Mouse (Mus musculus): ENCODE results near the gene Hivep3.

GRCm38 (mm10) chr4:120069582-120069980 is 336.0 kb downstream of the Hivep3 start:
- TF ChIP-seq CTCF (IDR thresholded peaks at IDR 0.05; ENCODE audit: borderline replicate concordance, control insufficient read depth, extremely low read depth, insufficient read depth, low read length, poor library complexity) (no peak), POLR2A (IDR thresholded peaks at IDR 0.05; ENCODE audit: control insufficient read depth, extremely low read depth, insufficient read depth, low read length, poor library complexity) (no peak)

All from thymus, adult 2 months (tissue).